Mouse (Mus musculus) cerebellum, adult 9-10 months (tissue): ENCODE measurements around the gene Gm5039.
"Not testable (repeated sequence)": the region's sequence is repeated elsewhere in the genome, so short reads cannot be mapped to it uniquely, and the experiment has no call there.

Experiments
- DNase-seq: peaks from one replicate; pipeline ENCODE4 v3.0.0; 2022

Gene Gm5039

DNA sequence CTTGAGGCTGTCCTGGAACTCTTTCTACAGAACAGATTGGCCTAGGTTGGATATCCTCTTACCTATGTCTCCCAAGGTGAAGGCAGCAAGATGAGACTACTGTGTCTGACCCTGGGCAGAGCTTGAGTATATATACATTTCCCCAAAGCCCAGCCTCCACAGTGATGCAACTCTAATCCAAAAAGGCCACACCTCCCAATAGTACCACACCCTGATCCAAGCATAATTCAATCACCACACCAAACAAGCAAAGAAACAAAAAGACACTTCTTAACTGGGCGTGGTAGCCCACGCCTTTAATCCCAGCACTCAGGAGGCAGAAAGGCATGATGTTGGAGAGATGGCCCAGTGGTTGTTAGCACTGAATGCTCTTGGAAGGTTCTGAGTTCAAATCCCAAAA is at the start of gene Gm5039:
Gene Gm5039 (minus strand): TSS at position 101 of the 400 bp plus-strand sequence.
- DNase-seq: not testable (repeated sequence)

- no peak for DNase-seq
These were observed 48.2 kb upstream of the Gm5039 start for GRCm38 (mm10) chr12:88372018-88372417.

- not testable (repeated sequence) for DNase-seq
These were observed 46.5 kb upstream of the Gm5039 start for GRCm38 (mm10) chr12:88370321-88370720.

GRCm38 (mm10) chr12:88369690-88370089 is 45.9 kb upstream of the Gm5039 start:
- not testable (repeated sequence) for DNase-seq

GRCm38 (mm10) chr12:88368618-88369017 is 44.8 kb upstream of the Gm5039 start:
- DNase-seq: no peak

GRCm38 (mm10) chr12:88367673-88368072 is 43.8 kb upstream of the Gm5039 start:
- DNase-seq: no peak

DNA sequence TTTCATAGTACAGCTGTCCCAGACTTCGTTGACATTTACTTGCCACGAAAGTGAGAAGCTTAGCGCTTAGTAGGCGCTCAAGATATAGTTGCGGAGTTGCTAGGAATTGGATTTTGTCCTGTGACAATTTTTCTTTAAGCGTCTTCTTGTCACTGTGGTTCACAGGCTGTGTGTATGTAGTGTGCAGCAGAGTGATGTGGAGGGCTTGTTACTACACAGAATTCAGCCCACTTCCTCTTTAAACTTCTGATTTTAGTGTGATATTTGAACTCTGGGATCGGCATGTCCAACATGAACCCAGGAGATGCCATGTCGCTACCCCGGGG is 37.3 kb upstream of the Gm5039 start:
- DNase-seq: no peak

- peak; percentile 93 for DNase-seq
These were observed 36.8 kb upstream of the Gm5039 start, which contains the start of gene Adck1 for GRCm38 (mm10) chr12:88360441-88361119. Gene Adck1 (plus strand): TSS chr12:88360554.

DNA sequence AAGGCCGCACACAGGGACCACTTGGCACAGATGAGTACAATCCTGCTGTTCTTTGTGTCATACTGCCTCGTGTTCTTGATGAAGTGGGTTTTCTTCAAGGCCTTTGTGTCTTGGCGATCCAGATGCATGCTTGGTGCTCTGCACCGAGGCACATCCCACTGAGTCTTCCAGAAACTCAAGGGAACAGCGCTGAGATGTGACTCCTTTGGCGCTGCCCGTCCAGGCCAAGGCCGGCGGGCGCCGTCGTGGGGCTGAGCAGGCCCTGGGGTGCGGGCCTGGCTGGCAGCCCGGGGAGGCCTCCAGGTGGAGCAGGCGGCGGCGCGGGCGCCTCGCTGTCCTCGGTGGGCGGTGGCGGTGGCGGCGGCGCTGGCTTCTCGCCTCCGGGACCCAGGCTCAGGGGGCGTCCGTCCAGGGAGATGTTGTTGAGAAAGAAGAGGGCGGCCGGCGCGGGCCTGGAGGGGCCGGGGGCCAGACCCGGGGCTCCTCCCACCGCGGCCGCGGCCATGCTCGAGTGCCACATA is 30.4 kb upstream of the Gm5039 start:
- DNase-seq: no peak

DNA sequence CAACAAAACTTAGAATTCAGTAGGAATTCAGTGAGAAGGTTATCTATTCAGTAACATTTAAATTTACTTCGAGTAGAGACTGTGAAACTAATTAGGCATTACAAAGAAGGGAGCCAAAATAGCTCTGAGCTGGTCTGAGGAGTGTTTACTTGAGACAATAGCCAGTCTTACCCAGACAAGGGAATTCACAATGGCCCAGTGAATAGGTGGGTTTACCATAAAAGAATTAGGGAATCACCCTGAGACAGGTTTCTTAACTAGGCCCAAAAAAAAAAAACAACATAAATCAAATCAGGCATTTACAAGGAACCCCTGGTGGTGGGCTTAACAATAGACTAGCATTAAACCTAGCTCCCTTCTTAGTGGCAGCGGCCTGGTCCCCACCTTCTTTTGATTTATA is 17.5 kb upstream of the Gm5039 start:
- not testable (repeated sequence) for DNase-seq

DNA sequence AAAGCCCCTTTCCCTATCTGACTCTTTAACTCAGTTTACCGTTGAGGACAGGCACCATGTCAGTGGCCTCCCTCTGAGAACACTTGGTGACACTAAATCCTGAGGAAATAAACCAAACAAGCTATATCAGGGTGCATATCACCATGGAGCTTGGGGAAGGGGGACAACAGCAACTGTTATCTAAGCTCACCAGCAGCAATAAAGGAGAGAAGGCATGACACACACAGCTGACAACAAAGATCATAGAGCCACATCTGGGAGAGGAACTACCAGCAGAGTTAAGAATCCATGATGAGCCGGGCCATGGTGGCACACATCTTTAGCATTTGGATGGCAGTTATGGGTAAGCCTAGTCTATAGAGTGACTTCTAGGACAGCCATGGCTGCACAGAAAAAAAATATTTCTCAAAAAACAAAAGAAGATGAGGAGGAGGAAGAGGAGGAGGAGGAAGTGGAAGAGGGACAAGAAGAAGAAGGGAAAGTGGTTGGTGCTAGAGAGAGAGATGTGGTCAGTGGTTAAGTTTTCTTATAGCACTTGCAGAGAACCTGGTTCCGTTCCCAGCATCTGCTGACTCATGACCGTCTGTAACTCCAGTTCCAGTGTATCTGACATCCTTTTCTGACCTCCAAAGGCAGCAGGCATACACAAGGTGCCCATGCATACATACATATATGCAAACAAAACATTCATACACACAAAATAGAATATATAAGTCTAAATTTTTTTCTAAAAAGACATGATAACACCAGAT is 13.0 kb upstream of the Gm5039 start:
- DNase-seq: not testable (repeated sequence)

DNA sequence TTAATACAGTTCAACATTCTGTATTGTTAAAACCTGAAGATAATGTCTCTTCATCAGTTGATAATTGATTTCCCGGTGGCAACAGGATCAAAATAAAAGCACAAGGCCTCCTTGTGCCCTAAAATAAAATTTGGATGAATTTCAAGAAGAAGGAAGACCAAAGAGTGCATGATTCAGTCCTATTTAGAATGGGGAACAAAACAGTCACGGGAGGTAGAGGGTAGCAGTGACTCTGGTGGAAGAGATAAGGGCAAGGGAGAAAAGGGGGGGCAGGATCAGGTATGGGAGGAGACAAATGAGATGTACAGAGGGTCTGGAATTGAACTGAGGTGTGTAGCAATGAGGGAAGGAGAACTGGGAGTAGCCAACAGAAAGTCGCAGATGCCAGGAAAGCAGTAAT is 9.3 kb downstream of the Gm5039 start:
- no peak for DNase-seq

- DNase-seq: not testable (repeated sequence)
These were observed 26.7 kb downstream of the Gm5039 start for GRCm38 (mm10) chr12:88297171-88297570.

DNA sequence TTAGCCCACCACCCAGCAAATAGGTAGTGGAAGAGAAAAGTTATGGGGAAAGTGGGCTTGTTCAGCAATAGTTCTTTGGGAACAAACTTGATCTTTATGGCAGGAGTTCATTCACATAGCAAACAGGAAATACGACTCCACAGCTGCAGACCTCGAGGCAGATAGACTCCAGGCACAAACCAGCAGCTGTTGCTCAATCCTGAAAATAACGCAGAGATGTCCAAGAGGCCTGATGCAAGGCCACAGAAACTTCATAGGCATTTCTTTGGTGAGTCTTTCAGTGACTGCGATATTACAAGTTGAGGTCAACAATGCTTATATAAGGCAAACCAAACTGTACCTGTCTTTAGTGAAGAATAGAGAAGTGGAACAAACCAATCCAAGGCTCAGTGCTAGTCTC is 30.7 kb downstream of the Gm5039 start:
- DNase-seq: not testable (repeated sequence)

DNA sequence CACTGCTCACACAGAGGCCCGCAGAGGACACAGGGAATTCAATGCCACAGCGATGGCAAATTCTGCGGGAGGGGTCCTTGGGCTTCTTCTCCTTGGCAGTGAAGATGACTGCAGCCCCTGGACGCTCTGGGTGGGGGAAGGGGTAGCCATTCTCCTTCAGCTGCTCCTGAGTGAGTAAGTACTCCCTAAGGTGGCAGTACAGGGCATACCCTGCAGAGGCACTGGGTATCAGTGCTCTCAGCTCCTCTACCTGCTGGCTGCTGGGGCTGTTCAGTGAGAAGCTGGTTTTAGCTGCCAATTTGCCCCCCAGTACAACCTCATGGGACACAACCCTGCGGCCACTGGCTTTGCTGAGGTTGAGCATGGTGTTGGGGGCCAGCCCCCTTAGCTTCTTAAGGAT is 38.6 kb downstream of the Gm5039 start:
- DNase-seq: not testable (repeated sequence)

DNA sequence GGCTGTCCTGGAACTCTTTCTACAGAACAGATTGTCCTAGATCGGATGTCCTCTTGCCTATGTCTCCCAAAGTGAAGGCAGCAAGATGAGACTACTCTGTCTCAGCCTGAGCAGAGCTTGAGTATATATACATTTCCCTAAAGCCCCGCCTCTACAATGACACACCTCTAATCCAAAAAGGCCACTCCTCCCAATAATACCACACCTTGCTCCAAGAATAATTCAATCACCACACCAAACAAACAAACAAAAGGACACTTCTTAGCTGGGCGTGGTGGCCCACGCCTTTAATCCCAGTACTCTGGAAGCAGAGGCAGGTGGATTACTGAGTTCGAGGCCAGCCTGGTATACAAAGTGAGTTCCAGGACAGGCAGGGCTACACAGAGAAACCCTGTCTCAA is 49.4 kb downstream of the Gm5039 start, which contains the start of gene Gm5662:
Gene Gm5662 (minus strand): TSS at position 101 of the 400 bp plus-strand sequence.
- not testable (repeated sequence) for DNase-seq
